Mouse (Mus musculus) MEL-GATA-1-ER (cell line): ENCODE measurements around the gene Ms4a14.
"Not testable (repeated sequence)": the region's sequence is repeated elsewhere in the genome, so short reads cannot be mapped to it uniquely, and the experiment has no call there.

Experiments used
- DNase-seq: peaks from one replicate; pipeline ENCODE4 v3.0.0-alpha.2; 2012; ENCODE audit warnings: low read depth; ENCODE audit errors: extremely low read depth

Ms4a14 gene

GRCm38 (mm10) chr19:11263549-11263948, 50.7 kb downstream of the Ms4a14 start:
- DNase-seq: no peak

DNA sequence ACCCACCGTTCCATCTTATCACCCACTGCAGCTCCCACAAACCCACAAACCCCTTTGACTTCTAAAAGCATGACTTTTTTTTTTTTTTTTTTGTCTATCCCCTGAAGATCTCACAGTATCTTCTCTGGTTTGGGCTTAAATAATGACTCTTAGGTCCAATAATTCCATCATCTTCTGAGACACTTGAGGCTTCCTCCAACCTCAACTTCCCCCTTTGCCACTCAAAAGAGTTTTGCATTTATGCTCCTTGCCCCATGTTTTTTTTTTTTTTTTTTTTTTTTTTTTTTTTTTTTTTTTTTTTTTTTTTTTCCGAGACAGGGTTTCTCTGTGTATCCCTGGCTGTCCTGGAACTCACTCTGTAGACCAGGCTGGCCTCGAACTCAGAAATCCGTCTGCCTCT, 51.3 kb downstream of the Ms4a14 start:
- DNase-seq: not testable (repeated sequence)

GRCm38 (mm10) chr19:11261522-11261921, 52.7 kb downstream of the Ms4a14 start:
- DNase-seq: no peak
